Mouse (Mus musculus): Measurements from ENCODE around the gene Gm16513.
"Not testable (repeated sequence)": the region's sequence is repeated elsewhere in the genome, so short reads cannot be mapped to it uniquely, and the experiment has no call there.

Gm16513 gene

GRCm38 (mm10) chr5:95182324-95182723 is at the start of gene Gm16513:
Gene Gm16513 (plus strand): TSS chr5:95182624.
- DNase-seq (ENCODE audit: low spot score in 2 of 2), result not testable (repeated sequence)
